In genomic region chr10:80074813-80075601, GRCm38 (mm10) we compare ENCODE assay signal across 8 mouse cellular contexts. TPM values are rescaled to one million over a fixed set of nuclear protein-coding genes. Genes with fewer than 3 reads are reported as not detected.
DNase-seq lines count a peak whose midpoint lies in the region; ATAC-seq and TF ChIP-seq lines count a peak whose summit lies in the region.

No protein-coding gene starts in this region.

- intact Hi-C loops in gastrocnemius, postnatal 36 days (cut with DNase I) = loop anchor here (5.0 kb wide), 1 partner anchor 37 kb away; no protein-coding TSS in a partner anchor

- WGBS in intestine, postnatal 0 days = 20% methylated on average over 28 of the region's 28 CpGs

- peaks cover 5% of the 10 kb centered on the region; the same call in 1 of the 2 replicates for H3K4me1 ChIP-seq in intestine, postnatal 0 days (replicated peaks; ENCODE audit: control insufficient read depth, insufficient read depth, low read length)

- peak; percentile 71 for ATAC-seq in intestine, postnatal 0 days

- peak; percentile 72 for TF ChIP-seq CTCF in intestine, postnatal 0 days (IDR thresholded peaks at IDR 0.05; ENCODE audit: low read depth)

- H3K4me2 ChIP-seq in intestine, postnatal 0 days (replicated peaks; ENCODE audit: low read depth) = peak overlapping the region; percentile 62

- peak overlapping the region; percentile 37 for H3K27ac ChIP-seq in intestine, postnatal 0 days (ENCODE audit: low read depth, low read length)

- peaks cover 49% of the 10 kb centered on the region; the same call in 1 of the 2 replicates for H3K36me3 ChIP-seq in intestine, postnatal 0 days (ENCODE audit: control insufficient read depth, insufficient read depth)

- DNase-seq in ovary, adult 18-20 months (ENCODE audit: low spot score) = peak; percentile 63
- DNase-seq in ovary, postnatal 10 days (ENCODE audit: low spot score) = no peak
- DNase-seq in brain, adult 2 months (ENCODE audit: low read depth, low spot score) = peak; percentile 83
- DNase-seq in gastrocnemius, postnatal 36 days = peak; percentile 45 to 60
- DNase-seq in liver = peak; percentile 68
- peak; percentile 88 for DNase-seq in naive thymus-derived CD4-positive, alpha-beta T cell, adult 2 months (ENCODE audit: low read depth)
- peak; percentile 75 to 82 for DNase-seq in thymus, postnatal 36 days

- no peaks in the 10 kb centered on the region for H3K27me3 ChIP-seq in intestine, postnatal 0 days (replicated peaks; ENCODE audit: control insufficient read depth, insufficient read depth, low read length)

- H3K9me3 ChIP-seq in intestine, postnatal 0 days (ENCODE audit: control insufficient read depth) = no peaks in the 10 kb centered on the region

- H3K9ac ChIP-seq in intestine, postnatal 0 days (ENCODE audit: low read depth, low read length) = peak overlapping the region; percentile 38; the same call in 1 of the 2 replicates

- peak overlapping the region; percentile 18; the same call in 1 of the 2 replicates for H3K4me3 ChIP-seq in intestine, postnatal 0 days (ENCODE audit: low read depth, low read length)

RNA-seq across cellular contexts. Expression of gene Gpx4, which starts 28.0 kb away (rescaled TPM):
- 100 to 1,000 TPM; 500 to 536 TPM for total RNA-seq in gastrocnemius, postnatal 36 days (2021)
- 1,519 and 1,523 TPM in 2 replicates for polyA plus RNA-seq in intestine, postnatal 0 days (2015; fragmentation: Nextera tagmentation; extraction: Ambion mirVana)

RNA-seq across cellular contexts. Expression of gene Sbno2, which starts 30.4 kb away (rescaled TPM):
- total RNA-seq in gastrocnemius, postnatal 36 days (2021) = 1 to 10 TPM; 4.5 to 7.3 TPM
- 9.8 and 11.1 TPM in 2 replicates for polyA plus RNA-seq in intestine, postnatal 0 days (2015; fragmentation: Nextera tagmentation; extraction: Ambion mirVana)

RNA-seq across cellular contexts. Expression of gene Polr2e, which starts 35.4 kb away (rescaled TPM):
- 10 to 100 TPM; 36.0 to 42.5 TPM for total RNA-seq in gastrocnemius, postnatal 36 days (2021)
- polyA plus RNA-seq in intestine, postnatal 0 days (2015; fragmentation: Nextera tagmentation; extraction: Ambion mirVana) = 90.0 and 98.5 TPM in 2 replicates

RNA-seq across cellular contexts. Expression of gene Stk11, which starts 40.6 kb away (rescaled TPM):
- 100 to 1,000 TPM; 120 to 135 TPM for total RNA-seq in gastrocnemius, postnatal 36 days (2021)
- 11.7 and 12.4 TPM in 2 replicates for polyA plus RNA-seq in intestine, postnatal 0 days (2015; fragmentation: Nextera tagmentation; extraction: Ambion mirVana)

RNA-seq across cellular contexts. Expression of gene Arhgap45, which starts 58.6 kb away (rescaled TPM):
- 1 to 10 TPM; 1.1 to 2.7 TPM for total RNA-seq in gastrocnemius, postnatal 36 days (2021)
- 1.2 and 1.3 TPM in 2 replicates for polyA plus RNA-seq in intestine, postnatal 0 days (2015; fragmentation: Nextera tagmentation; extraction: Ambion mirVana)
